Mouse (Mus musculus) adrenal gland, adult 2 months (tissue): ENCODE data around the gene Parvb. TPM values are rescaled to one million over a fixed set of nuclear protein-coding genes. Genes with fewer than 3 reads are reported as not detected.

Experiments
- DNase-seq: peaks from one replicate; pipeline ENCODE4 v3.0.0; 2021
- polyA plus RNA-seq: library from polyadenylated mRNA; depleted of rRNA; stranded (reverse); fragments of >200 nt; gene quantifications from 2 replicates; pipeline ENCODE4 v1.2.3, GENCODE M21; 2012; rRNA removed
- total RNA-seq, 2 experiments: library from RNA; stranded (reverse); gene quantifications; 2 replicates each; pipeline ENCODE4 v1.2.3; 2021

Gene Parvb
- total and polyA plus RNA-seq, 3 experiments = 9.4 to 19.2 (median 17.5) TPM

- no peak for DNase-seq
Measured at GRCm38 (mm10) chr15:84323966-84324869, 92.4 kb downstream of the Parvb start, which contains the start of gene Parvg. TSS of gene Parvg (plus strand) at chr15:84324026.

- peak; percentile 45 for DNase-seq
Measured at GRCm38 (mm10) chr15:84324870-84325553, 93.2 kb downstream of the Parvb start.

- DNase-seq = no peak
Measured at GRCm38 (mm10) chr15:84325736-84326135, 93.9 kb downstream of the Parvb start.

- no peak for DNase-seq
Measured at GRCm38 (mm10) chr15:84328870-84329269, 97.0 kb downstream of the Parvb start.

GRCm38 (mm10) chr15:84329940-84330339, 98.1 kb downstream of the Parvb start:
- no peak for DNase-seq

- no peak for DNase-seq
Measured at GRCm38 (mm10) chr15:84331066-84331612, 99.3 kb downstream of the Parvb start.

- DNase-seq = no peak
Measured at GRCm38 (mm10) chr15:84336281-84336817, 104.5 kb downstream of the Parvb start.

- DNase-seq = no peak
Measured at GRCm38 (mm10) chr15:84337599-84337998, 105.8 kb downstream of the Parvb start.

- no peak for DNase-seq
Measured at GRCm38 (mm10) chr15:84340926-84341325, 109.1 kb downstream of the Parvb start.

GRCm38 (mm10) chr15:84348769-84349168, 116.9 kb downstream of the Parvb start:
- DNase-seq = no peak

- no peak for DNase-seq
Measured at GRCm38 (mm10) chr15:84349915-84350738, 118.3 kb downstream of the Parvb start.

GRCm38 (mm10) chr15:84351342-84351741, 119.5 kb downstream of the Parvb start:
- DNase-seq = no peak

GRCm38 (mm10) chr15:84351915-84352844, 120.3 kb downstream of the Parvb start:
- no peak for DNase-seq

- no peak for DNase-seq
Measured at GRCm38 (mm10) chr15:84355081-84355480, 123.2 kb downstream of the Parvb start.

GRCm38 (mm10) chr15:84364746-84365145, 132.9 kb downstream of the Parvb start:
- no peak for DNase-seq

Other genes starting within 250 kb of the Parvb start
- gene Efcab6, start 166.7 kb upstream of the Parvb start, total RNA-seq = under 1 TPM in 1 of 2 experiments, not detected in 1; 0.21 TPM
- gene Efcab6, start 166.7 kb upstream of the Parvb start, polyA plus RNA-seq = not detected in 2 replicates
- 1 to 10 TPM; 4.6 to 5.2 TPM for gene Sult4a1, start 126.3 kb upstream of the Parvb start, total RNA-seq
- gene Sult4a1, start 126.3 kb upstream of the Parvb start, polyA plus RNA-seq = 4.5 and 6.6 TPM in 2 replicates
- gene Pnpla5, start 108.9 kb upstream of the Parvb start, total RNA-seq = under 1 TPM in 1 of 2 experiments, not detected in 1; 0.12 TPM
- 0.06 and 0.19 TPM in 2 replicates for gene Pnpla5, start 108.9 kb upstream of the Parvb start, polyA plus RNA-seq
- 10 to 100 TPM; 46.4 to 65.3 TPM for gene Pnpla3, start 64.2 kb upstream of the Parvb start, total RNA-seq
- 178 and 239 TPM in 2 replicates for gene Pnpla3, start 64.2 kb upstream of the Parvb start, polyA plus RNA-seq
- gene Samm50, start 39.8 kb upstream of the Parvb start, total RNA-seq = 100 to 1,000 TPM; 115 to 159 TPM
- gene Samm50, start 39.8 kb upstream of the Parvb start, polyA plus RNA-seq = 11.3 and 15.8 TPM in 2 replicates
- 1 to 10 TPM; 2.8 to 3.9 TPM for gene Parvg, start 92.0 kb downstream of the Parvb start, total RNA-seq
- 1.7 and 2.1 TPM in 2 replicates for gene Parvg, start 92.0 kb downstream of the Parvb start, polyA plus RNA-seq
- gene Shisal1, start 215.1 kb downstream of the Parvb start, total RNA-seq = 1 to 10 TPM; 1.0 to 2.8 TPM
- gene Shisal1, start 215.1 kb downstream of the Parvb start, polyA plus RNA-seq = 1.8 and 1.9 TPM in 2 replicates